In genomic region chr16:58591299-58591698, GRCm38 (mm10) we compare ENCODE assay signal across 31 mouse cellular contexts. TPM values are rescaled to one million over a fixed set of nuclear protein-coding genes. Genes with fewer than 3 reads are reported as not detected.
A peak's percentile ranks its signal among the peaks of the same experiment; 100 is the strongest.
DNase-seq lines count a peak whose midpoint lies in the region; ATAC-seq and TF ChIP-seq lines count a peak whose summit lies in the region.
"Had no signal": no experiment of that assay in that cellular context is flagged by ENCODE, and none has a peak within 500 bp of the region (broad histone marks: within the 10 kb centered on the region; RNA-seq: fewer than 3 reads in every experiment).

No protein-coding gene starts in this region.

- no peak overlapping the region for H3K4me3 ChIP-seq in embryonic facial prominence, embryonic 13.5 days
- H3K4me3 ChIP-seq in embryonic facial prominence, embryonic 10.5 days: no peak overlapping the region
- H3K4me3 ChIP-seq in liver, adult 2 months (ENCODE audit: insufficient read depth, low read depth, low read length): no peak overlapping the region
- no peak overlapping the region for H3K4me3 ChIP-seq in liver, postnatal 0 days (ENCODE audit: low read depth, low read length)
- no peak overlapping the region for H3K4me3 ChIP-seq in intestine, embryonic 16.5 days (ENCODE audit: low read length)
- H3K4me3 ChIP-seq: embryonic facial prominence, embryonic 15.5 days; erythroblast, embryonic 14.5 days; forebrain, embryonic 10.5 days; forebrain, embryonic 12.5 days had no signal

- H3K79me2 ChIP-seq in liver, adult 2 months (ENCODE audit: control insufficient read depth, insufficient read depth, low read length): no peaks in the 10 kb centered on the region

- ATAC-seq in embryonic facial prominence, embryonic 13.5 days (ENCODE audit: insufficient number of reproducible peaks, insufficient read depth, low FRiP score, low TSS enrichment, low read depth): 0 out of 2 replicates have a peak, but pooled peaks have one; percentile 26
- no peak for ATAC-seq in liver, postnatal 0 days
- peak; percentile 63; the same call in 1 of the 2 replicates for ATAC-seq in intestine, embryonic 16.5 days
- ATAC-seq: activated CD4-positive, CD25-positive, alpha-beta regulatory T cell, adult 4 months; CD4-positive, CD25-positive, alpha-beta regulatory T cell, adult 4 months; forebrain, embryonic 14.5 days; forebrain, embryonic 16.5 days; Patski had no signal

- H3K4me2 ChIP-seq in embryonic facial prominence, embryonic 13.5 days: no peak overlapping the region
- no peak overlapping the region for H3K4me2 ChIP-seq in liver, postnatal 0 days (ENCODE audit: low read depth, low read length)
- H3K4me2 ChIP-seq in intestine, embryonic 16.5 days (ENCODE audit: low read depth, low read length): no peak overlapping the region
- H3K4me2 ChIP-seq: embryonic facial prominence, embryonic 15.5 days; forebrain, embryonic 12.5 days had no signal

- no peak overlapping the region for H3K9ac ChIP-seq in embryonic facial prominence, embryonic 13.5 days
- no peak overlapping the region for H3K9ac ChIP-seq in liver, adult 2 months (ENCODE audit: low read depth, low read length)
- H3K9ac ChIP-seq in liver, postnatal 0 days (replicated peaks): no peak overlapping the region
- H3K9ac ChIP-seq in intestine, embryonic 16.5 days (ENCODE audit: low read depth, low read length): no peak overlapping the region
- H3K9ac ChIP-seq: embryonic facial prominence, embryonic 15.5 days; forebrain, embryonic 12.5 days had no signal

- no peak for DNase-seq in embryonic facial prominence, embryonic 10.5 days (ENCODE audit: low spot score)
- peak; percentile 37 for DNase-seq in liver, adult 2 months (ENCODE audit: extremely low read depth, low read depth, low spot score)
- no peak for DNase-seq in liver, postnatal 0 days
- DNase-seq in embryo, embryonic 9.5 days (ENCODE audit: extremely low spot score): no peak
- no peak for DNase-seq in spleen, postnatal 4 days (ENCODE audit: low spot score in 2 of 2)
- DNase-seq: adrenal gland, adult 8-10 months; adrenal gland, postnatal 14 days; adrenal gland, postnatal 36 days; B cell, adult 2 months; cerebellum, adult 11-12 months; cerebellum, adult 2 months; cerebellum, adult 9-10 months; cerebellum, postnatal 10 days; cerebellum, postnatal 36 days; embryo, embryonic 11 days had no signal

- no peak overlapping the region for H3K27ac ChIP-seq in embryonic facial prominence, embryonic 13.5 days
- no peak overlapping the region for H3K27ac ChIP-seq in embryonic facial prominence, embryonic 10.5 days (replicated peaks)
- H3K27ac ChIP-seq in liver, adult 2 months (replicated peaks; ENCODE audit: insufficient read depth, low read depth, low read length): no peak overlapping the region
- no peak overlapping the region for H3K27ac ChIP-seq in liver, postnatal 0 days (ENCODE audit: low read depth)
- no peak overlapping the region for H3K27ac ChIP-seq in intestine, embryonic 16.5 days (ENCODE audit: low read length)
- H3K27ac ChIP-seq: embryonic facial prominence, embryonic 15.5 days; forebrain, embryonic 10.5 days; forebrain, embryonic 12.5 days had no signal

- no peak for TF ChIP-seq POLR2A in liver, adult 2 months (IDR thresholded peaks at IDR 0.05; ENCODE audit: extremely low read depth, insufficient read depth, low read length)

- H3K4me1 ChIP-seq in embryonic facial prominence, embryonic 13.5 days: no peaks in the 10 kb centered on the region
- H3K4me1 ChIP-seq in embryonic facial prominence, embryonic 10.5 days: no peaks in the 10 kb centered on the region
- no peaks in the 10 kb centered on the region for H3K4me1 ChIP-seq in liver, adult 2 months (ENCODE audit: control insufficient read depth, insufficient read depth, low read length)
- no peaks in the 10 kb centered on the region for H3K4me1 ChIP-seq in liver, postnatal 0 days (ENCODE audit: insufficient read depth)
- no peaks in the 10 kb centered on the region for H3K4me1 ChIP-seq in intestine, embryonic 16.5 days (ENCODE audit: control insufficient read depth, insufficient read depth, low read length)
- H3K4me1 ChIP-seq: embryonic facial prominence, embryonic 15.5 days; forebrain, embryonic 10.5 days; forebrain, embryonic 12.5 days had no signal

- H3K9me3 ChIP-seq in embryonic facial prominence, embryonic 13.5 days: no peaks in the 10 kb centered on the region
- 0 out of 2 replicates have a peak, but pooled peaks cover 2% of the 10 kb centered on the region for H3K9me3 ChIP-seq in embryonic facial prominence, embryonic 10.5 days
- no peaks in the 10 kb centered on the region for H3K9me3 ChIP-seq in liver, postnatal 0 days (ENCODE audit: low read length)
- no peaks in the 10 kb centered on the region for H3K9me3 ChIP-seq in intestine, embryonic 16.5 days (ENCODE audit: control insufficient read depth, low read length)
- H3K9me3 ChIP-seq: embryonic facial prominence, embryonic 15.5 days; forebrain, embryonic 10.5 days; forebrain, embryonic 12.5 days; G1E had no signal

- TF ChIP-seq CTCF in liver, adult 2 months (IDR thresholded peaks at IDR 0.05; ENCODE audit: low read depth, low read length): no peak
- no peak for TF ChIP-seq CTCF in liver, postnatal 0 days (IDR thresholded peaks at IDR 0.05; ENCODE audit: low read depth)

- no peak for TF ChIP-seq EP300 in liver, postnatal 0 days (IDR thresholded peaks at IDR 0.05; ENCODE audit: low read depth)

- no peaks in the 10 kb centered on the region for H3K36me3 ChIP-seq in embryonic facial prominence, embryonic 13.5 days
- no peaks in the 10 kb centered on the region for H3K36me3 ChIP-seq in embryonic facial prominence, embryonic 10.5 days (replicated peaks)
- H3K36me3 ChIP-seq in liver, adult 2 months (ENCODE audit: control insufficient read depth, insufficient read depth, low read length): no peaks in the 10 kb centered on the region
- no peaks in the 10 kb centered on the region for H3K36me3 ChIP-seq in liver, postnatal 0 days (replicated peaks; ENCODE audit: insufficient read depth, low read length)
- no peaks in the 10 kb centered on the region for H3K36me3 ChIP-seq in intestine, embryonic 16.5 days (ENCODE audit: control insufficient read depth, insufficient read depth, low read length)
- H3K36me3 ChIP-seq: embryonic facial prominence, embryonic 15.5 days; forebrain, embryonic 10.5 days; forebrain, embryonic 12.5 days; G1E had no signal

- no peaks in the 10 kb centered on the region for H3K27me3 ChIP-seq in embryonic facial prominence, embryonic 13.5 days
- H3K27me3 ChIP-seq in embryonic facial prominence, embryonic 10.5 days (replicated peaks; ENCODE audit: low read depth, poor library complexity, severe bottlenecking): no peaks in the 10 kb centered on the region
- H3K27me3 ChIP-seq in liver, adult 2 months (ENCODE audit: control insufficient read depth, insufficient read depth, low read length): no peaks in the 10 kb centered on the region
- no peaks in the 10 kb centered on the region for H3K27me3 ChIP-seq in liver, postnatal 0 days (ENCODE audit: insufficient read depth, low read length)
- H3K27me3 ChIP-seq in intestine, embryonic 16.5 days (replicated peaks; ENCODE audit: control insufficient read depth, insufficient read depth, low read length): no peaks in the 10 kb centered on the region
- H3K27me3 ChIP-seq: CH12.LX; embryonic facial prominence, embryonic 15.5 days; forebrain, embryonic 12.5 days; Patski had no signal

- 61% methylated on average over 3 of the region's 3 CpGs for WGBS in embryonic facial prominence, embryonic 13.5 days
- 80% methylated on average over 3 of the region's 3 CpGs for WGBS in embryonic facial prominence, embryonic 10.5 days
- WGBS in liver, adult 2 months: 44% methylated on average over 3 of the region's 3 CpGs
- 74% methylated on average over 3 of the region's 3 CpGs for WGBS in liver, postnatal 0 days (ENCODE audit: insufficient replicate concordance)
- WGBS in intestine, embryonic 16.5 days: 64% methylated on average over 3 of the region's 3 CpGs

RNA-seq across cellular contexts. Expression of gene Gm813, which starts 25.5 kb away (rescaled TPM):
- not detected in 2 replicates for polyA plus RNA-seq in embryonic facial prominence, embryonic 13.5 days (2015; fragmentation: Nextera tagmentation; extraction: Ambion mirVana)
- polyA plus RNA-seq in embryonic facial prominence, embryonic 10.5 days (2016; fragmentation: Nextera tagmentation; extraction: Ambion mirVana): not detected in 2 replicates
- not detected in 2 replicates for total RNA-seq in liver, adult 2 months (2014; rRNA removed)
- polyA plus RNA-seq in liver, adult 2 months (2012; rRNA removed): not detected in 2 replicates
- not detected in 2 replicates for polyA plus RNA-seq in liver, postnatal 0 days (2015; fragmentation: Nextera tagmentation; extraction: Ambion mirVana)
- not detected in 2 replicates for polyA plus RNA-seq in intestine, embryonic 16.5 days (2015; fragmentation: Nextera tagmentation; extraction: Ambion mirVana)
- total RNA-seq: adrenal gland, adult 18-20 months; adrenal gland, adult 8-10 months; adrenal gland, postnatal 14 days; adrenal gland, postnatal 36 days; CH12.LX; common myeloid progenitor, adult 5-6 weeks had no signal
- polyA plus RNA-seq: activated CD4-positive, CD25-positive, alpha-beta regulatory T cell, adult 4 months; CD4-positive, CD25-positive, alpha-beta regulatory T cell, adult 4 months; cerebellum, adult 2 months; embryonic facial prominence, embryonic 11.5 days; embryonic facial prominence, embryonic 15.5 days; erythroblast, embryonic 14.5 days; forebrain, embryonic 10.5 days; forebrain, embryonic 12.5 days; forebrain, embryonic 14.5 days; forebrain, embryonic 16.5 days; G1E; Patski had no signal

RNA-seq across cellular contexts. Expression of gene E330017A01Rik, which starts 47.2 kb away (rescaled TPM):
- polyA plus RNA-seq in embryonic facial prominence, embryonic 13.5 days (2015; fragmentation: Nextera tagmentation; extraction: Ambion mirVana): not detected in 2 replicates
- polyA plus RNA-seq in embryonic facial prominence, embryonic 10.5 days (2016; fragmentation: Nextera tagmentation; extraction: Ambion mirVana): not detected in 2 replicates
- not detected in 2 replicates for total RNA-seq in liver, adult 2 months (2014; rRNA removed)
- not detected in 2 replicates for polyA plus RNA-seq in liver, adult 2 months (2012; rRNA removed)
- not detected in 2 replicates for polyA plus RNA-seq in liver, postnatal 0 days (2015; fragmentation: Nextera tagmentation; extraction: Ambion mirVana)
- not detected in 2 replicates for polyA plus RNA-seq in intestine, embryonic 16.5 days (2015; fragmentation: Nextera tagmentation; extraction: Ambion mirVana)
- total RNA-seq: adrenal gland, adult 18-20 months; adrenal gland, adult 8-10 months; adrenal gland, postnatal 14 days; adrenal gland, postnatal 36 days; common myeloid progenitor, adult 5-6 weeks had no signal
- polyA plus RNA-seq: activated CD4-positive, CD25-positive, alpha-beta regulatory T cell, adult 4 months; CD4-positive, CD25-positive, alpha-beta regulatory T cell, adult 4 months; cerebellum, adult 2 months; embryonic facial prominence, embryonic 11.5 days; embryonic facial prominence, embryonic 15.5 days; erythroblast, embryonic 14.5 days; forebrain, embryonic 10.5 days; forebrain, embryonic 12.5 days; forebrain, embryonic 14.5 days; forebrain, embryonic 16.5 days; G1E; Patski had no signal
